Mouse (Mus musculus) stomach, embryonic 14.5 days (tissue): ENCODE results near the gene Hs6st1. TPM values are rescaled to one million over a fixed set of nuclear protein-coding genes. Genes with fewer than 3 reads are reported as not detected.
A peak's percentile ranks its signal among the peaks of the same experiment; 100 is the strongest.

Experiments
- ATAC-seq: fragments of 200-750 bp; cut with Nextera tagmentation; 2 replicates; pipeline ENCODE4 v1.8.0; 2017; ENCODE audit warnings: low read depth, moderate TSS enrichment; ENCODE audit not compliant: insufficient number of reproducible peaks, insufficient read depth, low FRiP score
- H3K27ac ChIP-seq: fragments of 300-500 bp; sonication (generic); 2 replicates; pipeline ENCODE4 v1.5.1; 2014; ENCODE audit warnings: mild to moderate bottlenecking, low read length, moderate library complexity, mixed read lengths
- H3K27me3 ChIP-seq: fragments of 300-500 bp; sonication (generic); 2 replicates; pipeline ENCODE4 v1.6.1; 2014; ENCODE audit warnings: low read length, control low read depth, mixed read lengths; ENCODE audit not compliant: control insufficient read depth, insufficient read depth
- H3K36me3 ChIP-seq: fragments of 300-500 bp; sonication (generic); 2 replicates; pipeline ENCODE4 v1.6.1; 2014; ENCODE audit warnings: mild to moderate bottlenecking, control low read depth, low read length, moderate library complexity, mixed read lengths; ENCODE audit not compliant: control insufficient read depth, insufficient read depth
- H3K4me1 ChIP-seq: fragments of 300-500 bp; sonication (generic); 2 replicates; pipeline ENCODE4 v1.6.1; 2014; ENCODE audit warnings: low read length, control low read depth, mixed read lengths; ENCODE audit not compliant: control insufficient read depth, insufficient read depth
- H3K4me2 ChIP-seq: fragments of 300-500 bp; sonication (generic); replicated peaks from 2 replicates; pipeline ENCODE4 v1.6.1; 2014; ENCODE audit warnings: low read depth, low read length, control low read depth
- H3K4me3 ChIP-seq: fragments of 300-500 bp; sonication (generic); 2 replicates; pipeline ENCODE4 v1.5.1; 2014; ENCODE audit warnings: low read depth, low read length, control low read depth
- H3K9ac ChIP-seq: fragments of 300-500 bp; sonication (generic); replicated peaks from 2 replicates; pipeline ENCODE4 v1.6.1; 2014; ENCODE audit warnings: low read depth, mild to moderate bottlenecking, control low read depth, low read length, moderate library complexity, mixed read lengths
- H3K9me3 ChIP-seq: fragments of 300-500 bp; sonication (generic); 2 replicates; pipeline ENCODE4 v1.6.1; 2016; ENCODE audit warnings: low read depth, low read length, control low read depth; ENCODE audit not compliant: control insufficient read depth
- WGBS: fragments of 180-500 bp; shearing (Covaris S2); extraction: QIAGEN DNeasy Blood & Tissue Kit; methylation state at CpG from one replicate; pipeline ENCODE4 v1.1.7; 2014; 5-methylcytosine and 5-hydroxymethylcytosine counted together
- polyA plus RNA-seq: library from polyadenylated mRNA; unstranded; fragments of >200 nt; fragmentation: Nextera tagmentation; extraction: Ambion mirVana; gene quantifications from 2 replicates; pipeline ENCODE4 v1.2.1, GENCODE M21; 2014

The Hs6st1 gene
- polyA plus RNA-seq, 1 experiment from 2014 or later, result 8.0 TPM

GRCm38 (mm10) chr1:36080974-36081373 is 12.8 kb downstream of the Hs6st1 start:
- ATAC-seq, result no peak
- H3K36me3 ChIP-seq, result peaks cover 16% of the 10 kb centered on the region; the same call in 1 of the 2 replicates
- H3K4me3 ChIP-seq, result no peak overlapping the region
- no peak overlapping the region for H3K9ac ChIP-seq
- no peak overlapping the region for H3K27ac ChIP-seq
- H3K4me1 ChIP-seq, result peaks cover 11% of the 10 kb centered on the region; the same call in 1 of the 2 replicates
- no peak overlapping the region for H3K4me2 ChIP-seq
- no peaks in the 10 kb centered on the region for H3K27me3 ChIP-seq
- H3K9me3 ChIP-seq, result peaks cover 3% of the 10 kb centered on the region; the same call in 1 of the 2 replicates
- 82% methylated on average over 5 of the region's 5 CpGs for WGBS

- H3K27ac ChIP-seq, result no peak overlapping the region
- WGBS, result 87% methylated on average over 6 of the region's 6 CpGs
- peaks cover 16% of the 10 kb centered on the region; the same call in 1 of the 2 replicates for H3K36me3 ChIP-seq
- no peaks in the 10 kb centered on the region for H3K27me3 ChIP-seq
- no peak overlapping the region for H3K9ac ChIP-seq
- peaks cover 3% of the 10 kb centered on the region; the same call in 1 of the 2 replicates for H3K9me3 ChIP-seq
- no peak overlapping the region for H3K4me2 ChIP-seq
- H3K4me1 ChIP-seq, result peaks cover 11% of the 10 kb centered on the region; the same call in 1 of the 2 replicates
- no peak overlapping the region for H3K4me3 ChIP-seq
- ATAC-seq, result no peak
Observed at GRCm38 (mm10) chr1:36082184-36082583, 14.0 kb downstream of the Hs6st1 start.

GRCm38 (mm10) chr1:36083554-36083953 is 15.4 kb downstream of the Hs6st1 start:
- H3K27me3 ChIP-seq, result no peaks in the 10 kb centered on the region
- H3K4me2 ChIP-seq, result no peak overlapping the region
- peaks cover 16% of the 10 kb centered on the region; the same call in 1 of the 2 replicates for H3K36me3 ChIP-seq
- H3K27ac ChIP-seq, result no peak overlapping the region
- no peak overlapping the region for H3K4me3 ChIP-seq
- H3K4me1 ChIP-seq, result peaks cover 12% of the 10 kb centered on the region
- peaks cover 3% of the 10 kb centered on the region; the same call in 1 of the 2 replicates for H3K9me3 ChIP-seq
- H3K9ac ChIP-seq, result no peak overlapping the region
- no peak for ATAC-seq
- 83% methylated on average over 5 of the region's 5 CpGs for WGBS

- Histone ChIP-seq H3K4me3 (no peak overlapping the region), H3K9ac (no peak overlapping the region), H3K9me3 (peaks cover 3% of the 10 kb centered on the region; the same call in 1 of the 2 replicates), H3K36me3 (peaks cover 16% of the 10 kb centered on the region; the same call in 1 of the 2 replicates), H3K4me1 (peaks cover 18% of the 10 kb centered on the region), H3K4me2 (no peak overlapping the region), H3K27ac (no peak overlapping the region), H3K27me3 (no peaks in the 10 kb centered on the region)
- ATAC-seq, result no peak
- 90% methylated on average over 5 of the region's 5 CpGs for WGBS
Observed at GRCm38 (mm10) chr1:36085069-36085468, 16.9 kb downstream of the Hs6st1 start.

- Histone ChIP-seq H3K4me2 (no peak overlapping the region), H3K27ac (peak overlapping the region; percentile 79), H3K36me3 (peaks cover 13% of the 10 kb centered on the region; the same call in 1 of the 2 replicates), H3K27me3 (no peaks in the 10 kb centered on the region), H3K4me3 (no peak overlapping the region), H3K9ac (no peak overlapping the region), H3K9me3 (peaks cover 3% of the 10 kb centered on the region; the same call in 1 of the 2 replicates), H3K4me1 (peaks cover 26% of the 10 kb centered on the region)
- 38% methylated on average over 4 of the region's 4 CpGs for WGBS
- ATAC-seq, result peak; percentile 66
Observed at GRCm38 (mm10) chr1:36088367-36088766, 20.2 kb downstream of the Hs6st1 start.

- H3K27me3 ChIP-seq, result no peaks in the 10 kb centered on the region
- H3K4me1 ChIP-seq, result peaks cover 26% of the 10 kb centered on the region
- peak overlapping the region; percentile 21; the same call in 1 of the 2 replicates for H3K27ac ChIP-seq
- H3K4me3 ChIP-seq, result no peak overlapping the region
- no peak overlapping the region for H3K9ac ChIP-seq
- no peak overlapping the region for H3K4me2 ChIP-seq
- no peak for ATAC-seq
- peaks cover 3% of the 10 kb centered on the region; the same call in 1 of the 2 replicates for H3K9me3 ChIP-seq
- H3K36me3 ChIP-seq, result peaks cover 5% of the 10 kb centered on the region; the same call in 1 of the 2 replicates
- WGBS, result 6% methylated on average over 1 of the region's 1 CpGs
Observed at GRCm38 (mm10) chr1:36089481-36089880, 21.3 kb downstream of the Hs6st1 start.

- peak overlapping the region; percentile 21; the same call in 1 of the 2 replicates for H3K27ac ChIP-seq
- H3K9ac ChIP-seq, result no peak overlapping the region
- WGBS, result 49% methylated on average over 6 of the region's 6 CpGs
- H3K4me2 ChIP-seq, result no peak overlapping the region
- H3K9me3 ChIP-seq, result peaks cover 3% of the 10 kb centered on the region; the same call in 1 of the 2 replicates
- peaks cover 26% of the 10 kb centered on the region for H3K4me1 ChIP-seq
- no peaks in the 10 kb centered on the region for H3K27me3 ChIP-seq
- H3K4me3 ChIP-seq, result no peak overlapping the region
- peaks cover 4% of the 10 kb centered on the region; the same call in 1 of the 2 replicates for H3K36me3 ChIP-seq
- peak; percentile 8; the same call in 1 of the 2 replicates for ATAC-seq
Observed at GRCm38 (mm10) chr1:36090011-36090721, 22.0 kb downstream of the Hs6st1 start.

GRCm38 (mm10) chr1:36090722-36091110 is 22.5 kb downstream of the Hs6st1 start:
- WGBS, result 86% methylated on average over 4 of the region's 4 CpGs
- Histone ChIP-seq H3K9ac (no peak overlapping the region), H3K36me3 (peaks cover 2% of the 10 kb centered on the region; the same call in 1 of the 2 replicates), H3K9me3 (peaks cover 2% of the 10 kb centered on the region; the same call in 1 of the 2 replicates), H3K27ac (0 out of 2 replicates have a peak overlapping the region, but pooled peaks have one; percentile 21), H3K4me2 (no peak overlapping the region), H3K4me1 (peaks cover 26% of the 10 kb centered on the region), H3K4me3 (no peak overlapping the region), H3K27me3 (no peaks in the 10 kb centered on the region)
- peak; percentile 14; the same call in 1 of the 2 replicates for ATAC-seq
